Mouse (Mus musculus) olfactory bulb, adult 2 months (tissue): Measurements from ENCODE around the gene Fibp.

Experiments used
- CTCF ChIP-seq: fragments of 200-500 bp; IDR thresholded peaks from 2 replicates; pipeline ENCODE4 v1.5.1; 2012; ENCODE audit warnings: low read depth, mild to moderate bottlenecking, low read length, moderate library complexity; ENCODE audit not compliant: insufficient read depth
- POLR2A ChIP-seq: fragments of 200-500 bp; IDR thresholded peaks from 2 replicates; pipeline ENCODE4 v1.6.1; 2012; ENCODE audit warnings: mild to moderate bottlenecking, low read depth, low read length, moderate library complexity; ENCODE audit not compliant: insufficient read depth

DNA sequence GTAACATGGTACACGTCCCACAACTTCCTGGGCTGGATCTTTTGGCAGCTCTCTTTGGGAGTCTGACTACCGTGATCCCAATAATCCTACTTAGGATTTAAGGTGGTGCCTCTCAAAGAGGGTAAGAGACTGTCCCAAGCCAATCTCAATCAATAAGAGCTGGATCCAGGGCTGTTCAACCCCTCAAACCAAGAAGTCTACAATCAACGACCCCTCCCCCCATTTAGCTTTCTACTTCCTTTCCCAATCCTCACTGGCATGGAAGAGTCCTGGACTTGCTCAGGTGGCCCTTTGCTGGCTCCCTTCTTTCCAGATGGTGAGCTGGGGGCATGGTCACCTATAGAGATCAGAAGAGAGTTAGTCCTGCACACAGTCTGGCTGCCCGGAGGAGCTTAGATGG lies 26.4 kb downstream of the Fibp start:
- no peak for TF ChIP-seq CTCF
- no peak for TF ChIP-seq POLR2A
